Mouse (Mus musculus) left cerebral cortex, postnatal 4 days (tissue): ENCODE results near the gene Stam. TPM values are rescaled to one million over a fixed set of nuclear protein-coding genes. Genes with fewer than 3 reads are reported as not detected.
"Not testable (repeated sequence)": the region's sequence is repeated elsewhere in the genome, so short reads cannot be mapped to it uniquely, and the experiment has no call there.

ENCODE experiments used
- DNase-seq: peaks from one replicate; pipeline ENCODE4 v3.0.0-alpha.2; 2022
- intact Hi-C: fragments of 180-260 bp; cut with DNase I; formaldehyde crosslinking; loops from one replicate; pipeline ENCODE4 v1.15.1; 2025
- total RNA-seq, 2 experiments: library from RNA; stranded (reverse); gene quantifications; 2 replicates each; pipeline ENCODE4 v1.2.3; 2021

Stam gene
- total RNA-seq, 2 experiments from 2014 or later: 103 to 105 TPM

- DNase-seq: no peak
- intact Hi-C loops: no loop called here
These were observed 102.7 kb downstream of the Stam start for GRCm38 (mm10) chr2:14176460-14177193.

- no peak for DNase-seq
- intact Hi-C loops: no loop called here
These were observed 110.5 kb downstream of the Stam start for GRCm38 (mm10) chr2:14184375-14184774.

DNA sequence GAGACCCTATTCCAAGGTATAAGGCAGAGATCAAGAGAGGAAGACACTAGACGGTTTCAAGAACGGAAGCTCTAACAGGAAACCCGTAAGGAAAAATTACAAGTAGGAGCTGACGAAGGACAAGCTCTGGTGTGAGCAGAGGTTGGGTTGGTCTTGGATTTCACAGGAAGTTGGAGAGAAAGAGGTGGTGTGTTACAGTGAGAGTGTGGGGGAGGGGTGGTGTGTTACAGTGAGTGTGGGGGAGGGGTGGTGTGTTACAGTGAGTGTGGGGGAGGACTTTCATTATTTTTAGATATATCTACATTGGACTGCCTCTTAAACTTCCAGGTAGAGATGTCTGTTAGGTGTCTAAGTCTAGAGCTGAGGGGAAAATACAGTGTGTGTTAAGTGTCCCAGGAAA is 116.8 kb downstream of the Stam start:
- no peak for DNase-seq
- intact Hi-C loops: no loop called here

DNA sequence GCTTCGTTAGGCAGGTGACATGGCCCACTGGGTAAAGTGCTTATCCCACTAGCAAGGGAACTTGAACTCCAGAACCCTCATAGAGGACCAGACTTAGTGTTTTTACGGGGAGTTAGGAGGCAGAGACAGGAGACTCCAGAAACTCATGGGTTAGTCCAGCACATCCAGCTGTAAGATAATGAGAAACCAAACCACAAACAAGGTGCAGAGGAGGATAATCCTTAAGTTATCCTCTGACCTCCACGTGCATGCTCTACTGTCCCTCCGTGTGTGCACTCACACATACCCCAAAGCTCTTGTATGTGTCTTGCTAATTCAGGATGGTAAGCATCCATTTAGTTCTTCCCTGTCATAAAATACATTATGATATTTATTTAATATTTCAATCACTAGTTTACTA is 117.7 kb downstream of the Stam start:
- DNase-seq: no peak
- intact Hi-C loops: no loop called here

- no peak for DNase-seq
- intact Hi-C loops: no loop called here
These were observed 118.1 kb downstream of the Stam start for GRCm38 (mm10) chr2:14192046-14192445.

GRCm38 (mm10) chr2:14198325-14198903 is 124.5 kb downstream of the Stam start:
- intact Hi-C loops, DNase-seq: not testable (repeated sequence)

Other genes with a start within 250 kb of the Stam start
- 10 to 100 TPM; 31.4 to 32.8 TPM for gene Hacd1, start 18.0 kb upstream of the Stam start, total RNA-seq
- under 1 TPM in 1 of 2 experiments, not detected in 1; 0.14 TPM for gene Tmem236, start 100.4 kb downstream of the Stam start, total RNA-seq
- 10 to 100 TPM; 10.7 to 12.3 TPM for gene Mrc1, start 155.3 kb downstream of the Stam start, total RNA-seq